Mouse (Mus musculus) liver, postnatal 0 days (tissue): ENCODE results near the gene Fitm2. TPM values are rescaled to one million over a fixed set of nuclear protein-coding genes. Genes with fewer than 3 reads are reported as not detected.
A peak's percentile ranks its signal among the peaks of the same experiment; 100 is the strongest.

ENCODE experiments used
- ATAC-seq: fragments of 200-750 bp; cut with Nextera tagmentation; 2 replicates; pipeline ENCODE4 v1.8.0; 2017; ENCODE audit warnings: mild to moderate bottlenecking, moderate library complexity
- DNase-seq: peaks from one replicate; pipeline ENCODE4 v3.0.0-alpha.2; 2016
- H3K27ac ChIP-seq: fragments of 300-500 bp; sonication (generic); 2 replicates; pipeline ENCODE4 v1.5.1; 2014; ENCODE audit warnings: antibody characterized with exemption, moderate library complexity, mild to moderate bottlenecking, low read depth
- H3K27me3 ChIP-seq: fragments of 300-500 bp; sonication (generic); 2 replicates; pipeline ENCODE4 v1.6.1; 2014; ENCODE audit warnings: low read length, control low read depth, mixed read lengths; ENCODE audit not compliant: insufficient read depth
- H3K36me3 ChIP-seq: fragments of 300-500 bp; sonication (generic); replicated peaks from 2 replicates; pipeline ENCODE4 v1.6.1; 2014; ENCODE audit warnings: mild to moderate bottlenecking, control low read depth, low read length, moderate library complexity, mixed read lengths; ENCODE audit not compliant: insufficient read depth
- H3K4me1 ChIP-seq: fragments of 300-500 bp; sonication (generic); 2 replicates; pipeline ENCODE4 v1.6.1; 2014; ENCODE audit warnings: antibody characterized with exemption, mild to moderate bottlenecking, control low read depth; ENCODE audit not compliant: insufficient read depth
- H3K4me2 ChIP-seq: fragments of 300-500 bp; sonication (generic); 2 replicates; pipeline ENCODE4 v1.6.1; 2014; ENCODE audit warnings: low read depth, mild to moderate bottlenecking, low read length, moderate library complexity, mixed read lengths
- H3K4me3 ChIP-seq: fragments of 300-500 bp; sonication (generic); 2 replicates; pipeline ENCODE4 v1.5.1; 2014; ENCODE audit warnings: low read depth, low read length
- H3K9ac ChIP-seq: fragments of 300-500 bp; sonication (generic); replicated peaks from 2 replicates; pipeline ENCODE4 v1.6.1; 2014; ENCODE audit warnings: mild to moderate bottlenecking, moderate library complexity
- H3K9me3 ChIP-seq: fragments of 300-500 bp; sonication (generic); 2 replicates; pipeline ENCODE4 v1.6.1; 2016; ENCODE audit warnings: mild to moderate bottlenecking, control low read depth, low read length, mixed read lengths
- CTCF ChIP-seq: sonication (generic); IDR thresholded peaks from 2 replicates; pipeline ENCODE4 v1.5.1; 2016; ENCODE audit warnings: antibody characterized with exemption, low read depth
- EP300 ChIP-seq: IDR thresholded peaks from 2 replicates; pipeline ENCODE4 v1.6.1; 2016; ENCODE audit warnings: antibody characterized with exemption, low read depth, mild to moderate bottlenecking
- WGBS: fragments of 180-500 bp; shearing (Covaris S2); extraction: QIAGEN DNeasy Blood & Tissue Kit; methylation state at CpG from one replicate; pipeline ENCODE4 v1.1.7; 2014; ENCODE audit not compliant: insufficient replicate concordance; 5-methylcytosine and 5-hydroxymethylcytosine counted together
- polyA plus RNA-seq: library from polyadenylated mRNA; unstranded; fragments of >200 nt; fragmentation: Nextera tagmentation; extraction: Ambion mirVana; gene quantifications from 2 replicates; pipeline ENCODE4 v1.2.1, GENCODE M21; 2015

The Fitm2 gene
- polyA plus RNA-seq, 1 experiment from 2014 or later = 16.9 TPM

- Histone ChIP-seq H3K4me1 (peaks cover 29% of the 10 kb centered on the region), H3K36me3 (peaks cover 22% of the 10 kb centered on the region), H3K27me3 (no peaks in the 10 kb centered on the region), H3K4me3 (peak overlapping the region; percentile 84; the same call in 1 of the 2 replicates), H3K4me2 (peak overlapping the region; percentile 71), H3K27ac (peak overlapping the region; percentile 97), H3K9ac (no peak overlapping the region), H3K9me3 (no peaks in the 10 kb centered on the region)
- ATAC-seq (no peak), DNase-seq (no peak)
- WGBS = 62% methylated on average over 6 of the region's 6 CpGs
- TF ChIP-seq EP300 (no peak), CTCF (no peak)
Measured at GRCm38 (mm10) chr2:163417026-163417425, 55.4 kb downstream of the Fitm2 start.

Other genes starting within 250 kb of the Fitm2 start
- 0.11 and 0.19 TPM in 2 replicates for gene Jph2, start 74.6 kb downstream of the Fitm2 start, polyA plus RNA-seq
- 42.6 and 50.4 TPM in 2 replicates for gene Oser1, start 47.9 kb downstream of the Fitm2 start, polyA plus RNA-seq
- gene Gdap1l1, start 34.2 kb downstream of the Fitm2 start, polyA plus RNA-seq = not detected in 2 replicates
- gene R3hdml, start 19.7 kb upstream of the Fitm2 start, polyA plus RNA-seq = not detected in 2 replicates
- 25.1 and 27.5 TPM in 2 replicates for gene Hnf4a, start 34.2 kb upstream of the Fitm2 start, polyA plus RNA-seq
- gene Ttpal, start 129.7 kb upstream of the Fitm2 start, polyA plus RNA-seq = 6.7 and 9.5 TPM in 2 replicates
- gene Serinc3, start 172.5 kb upstream of the Fitm2 start, polyA plus RNA-seq = 79.9 and 92.7 TPM in 2 replicates
- 84.9 and 85.0 TPM in 2 replicates for gene Pkig, start 185.8 kb upstream of the Fitm2 start, polyA plus RNA-seq